Mouse (Mus musculus) forebrain, embryonic 16.5 days (tissue): ENCODE results near the gene Card19. TPM values are rescaled to one million over a fixed set of nuclear protein-coding genes. Genes with fewer than 3 reads are reported as not detected.

Experiments used
- ATAC-seq: fragments of 200-750 bp; cut with Nextera tagmentation; 2 replicates; pipeline ENCODE4 v1.8.0; 2017; ENCODE audit warnings: mild to moderate bottlenecking, moderate library complexity
- H3K27ac ChIP-seq: fragments of 300-500 bp; sonication (generic); 2 replicates; pipeline ENCODE4 v1.5.1; 2014; ENCODE audit warnings: low read length, control low read depth
- H3K27me3 ChIP-seq: fragments of 300-500 bp; sonication (generic); replicated peaks from 2 replicates; pipeline ENCODE4 v1.6.1; 2014; ENCODE audit warnings: low read length; ENCODE audit not compliant: control insufficient read depth, insufficient read depth
- H3K36me3 ChIP-seq: fragments of 300-500 bp; sonication (generic); 2 replicates; pipeline ENCODE4 v1.6.1; 2014; ENCODE audit not compliant: control insufficient read depth, insufficient read depth
- H3K4me1 ChIP-seq: fragments of 300-500 bp; sonication (generic); replicated peaks from 2 replicates; pipeline ENCODE4 v1.6.1; 2014; ENCODE audit warnings: low read length; ENCODE audit not compliant: control insufficient read depth, insufficient read depth
- H3K4me2 ChIP-seq: fragments of 300-500 bp; sonication (generic); 2 replicates; pipeline ENCODE4 v1.6.1; 2014; ENCODE audit warnings: mild to moderate bottlenecking, low read length, control low read depth
- H3K4me3 ChIP-seq: fragments of 300-500 bp; sonication (generic); replicated peaks from 2 replicates; pipeline ENCODE4 v1.5.1; 2014; ENCODE audit warnings: mild to moderate bottlenecking, low read length, control low read depth
- H3K9ac ChIP-seq: fragments of 300-500 bp; sonication (generic); replicated peaks from 2 replicates; pipeline ENCODE4 v1.6.1; 2014; ENCODE audit warnings: low read depth, low read length, control low read depth
- H3K9me3 ChIP-seq: fragments of 300-500 bp; sonication (generic); 2 replicates; pipeline ENCODE4 v1.6.1; 2016; ENCODE audit warnings: low read length; ENCODE audit not compliant: control insufficient read depth
- WGBS: fragments of 180-500 bp; shearing (Covaris S2); extraction: QIAGEN DNeasy Blood & Tissue Kit; methylation state at CpG from one replicate; pipeline ENCODE4 v1.1.7; 2014; 5-methylcytosine and 5-hydroxymethylcytosine counted together
- polyA plus RNA-seq: library from polyadenylated mRNA; unstranded; fragments of >200 nt; fragmentation: Nextera tagmentation; extraction: Ambion mirVana; gene quantifications from 2 replicates; pipeline ENCODE4 v1.2.1, GENCODE M21; 2015

The Card19 gene
- polyA plus RNA-seq, 1 experiment from 2014 or later: 21.4 TPM

DNA sequence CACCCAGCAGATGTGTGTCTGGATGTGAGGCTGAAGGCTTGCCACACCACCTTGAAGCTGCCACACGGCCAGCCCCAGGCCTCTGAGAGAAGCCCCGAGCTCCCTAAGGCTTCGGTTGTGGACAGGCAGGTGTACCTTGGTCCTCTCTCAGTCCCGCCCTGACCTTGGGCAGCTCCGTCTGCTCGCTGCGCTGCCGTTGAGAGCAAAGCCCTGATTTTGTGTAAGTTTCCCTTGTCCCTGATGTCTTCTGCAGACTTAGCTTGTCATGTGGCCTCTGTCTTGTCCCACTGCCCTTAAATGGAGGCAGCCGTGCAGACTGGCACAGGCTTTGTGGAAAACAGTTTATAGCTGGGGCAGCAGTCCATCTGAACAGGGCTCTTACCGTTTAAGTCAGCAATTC, 61.8 kb downstream of the Card19 start:
- H3K9me3 ChIP-seq: no peaks in the 10 kb centered on the region
- WGBS: 83% methylated on average over 10 of the region's 10 CpGs

More for the DNA sequence above, 61.8 kb downstream of the Card19 start:
- H3K4me1 ChIP-seq: no peaks in the 10 kb centered on the region
- no peak overlapping the region for H3K4me2 ChIP-seq
- H3K27me3 ChIP-seq: no peaks in the 10 kb centered on the region
- no peak overlapping the region for H3K27ac ChIP-seq
- H3K36me3 ChIP-seq: no peaks in the 10 kb centered on the region
- no peak overlapping the region for H3K9ac ChIP-seq
- ATAC-seq: no peak
- no peak overlapping the region for H3K4me3 ChIP-seq

Other genes starting within 250 kb of the Card19 start
- gene Fam120a, start 248.0 kb downstream of the Card19 start, polyA plus RNA-seq: 13.7 and 14.8 TPM in 2 replicates
- 16.0 and 21.3 TPM in 2 replicates for gene Wnk2, start 68.0 kb downstream of the Card19 start, polyA plus RNA-seq
- 21.3 and 23.1 TPM in 2 replicates for gene Ninj1, start 28.6 kb downstream of the Card19 start, polyA plus RNA-seq
- 0.75 and 0.85 TPM in 2 replicates for gene Susd3, start 32.7 kb upstream of the Card19 start, polyA plus RNA-seq
- 3.1 and 4.2 TPM in 2 replicates for gene Fgd3, start 104.3 kb upstream of the Card19 start, polyA plus RNA-seq
- gene Bicd2, start 125.5 kb upstream of the Card19 start, polyA plus RNA-seq: 30.1 and 31.5 TPM in 2 replicates
- gene Ippk, start 205.2 kb upstream of the Card19 start, polyA plus RNA-seq: 16.9 and 17.3 TPM in 2 replicates